Mouse (Mus musculus): ENCODE results near the gene Lyl1.
"Not testable (repeated sequence)": the region's sequence is repeated elsewhere in the genome, so short reads cannot be mapped to it uniquely, and the experiment has no call there.

Lyl1 gene

GRCm38 (mm10) chr8:84668731-84669485 is 32.3 kb upstream of the Lyl1 start:
- no peak for DNase-seq

DNA sequence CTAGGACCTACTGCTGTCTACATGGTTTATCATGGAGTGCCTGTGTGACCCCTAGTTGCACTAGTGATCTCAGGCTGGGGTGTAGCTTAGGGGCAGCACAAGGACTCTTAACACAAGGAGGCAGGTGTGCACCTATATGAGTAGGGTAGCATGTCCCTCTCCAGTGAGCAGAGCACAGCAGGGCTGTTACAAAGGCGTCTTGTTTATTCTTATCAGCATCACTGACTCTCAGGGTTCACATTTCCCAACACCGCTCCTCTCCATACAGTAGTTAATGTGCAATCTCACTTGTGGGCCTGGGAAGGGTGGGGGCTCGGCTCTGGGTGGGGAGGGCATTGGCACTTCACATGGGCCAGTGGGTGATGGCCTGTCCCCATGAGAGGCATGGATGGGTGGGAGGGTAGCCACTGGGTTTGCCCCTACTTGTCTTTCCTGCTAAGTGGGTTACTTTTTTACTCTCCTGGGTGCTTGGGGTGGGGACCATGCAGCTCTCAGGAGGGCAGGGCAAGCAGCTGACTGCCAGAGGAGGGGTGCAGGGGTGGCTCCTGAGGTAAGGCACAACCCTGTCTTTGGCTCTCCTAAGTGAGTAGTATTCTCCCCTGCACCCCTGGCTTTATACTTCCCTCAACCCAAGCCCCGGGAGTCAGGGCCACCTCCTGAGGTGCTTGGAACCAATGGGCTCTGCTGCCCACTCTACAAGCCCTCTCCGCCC is 30.8 kb upstream of the Lyl1 start:
- not testable (repeated sequence) for DNase-seq

DNA sequence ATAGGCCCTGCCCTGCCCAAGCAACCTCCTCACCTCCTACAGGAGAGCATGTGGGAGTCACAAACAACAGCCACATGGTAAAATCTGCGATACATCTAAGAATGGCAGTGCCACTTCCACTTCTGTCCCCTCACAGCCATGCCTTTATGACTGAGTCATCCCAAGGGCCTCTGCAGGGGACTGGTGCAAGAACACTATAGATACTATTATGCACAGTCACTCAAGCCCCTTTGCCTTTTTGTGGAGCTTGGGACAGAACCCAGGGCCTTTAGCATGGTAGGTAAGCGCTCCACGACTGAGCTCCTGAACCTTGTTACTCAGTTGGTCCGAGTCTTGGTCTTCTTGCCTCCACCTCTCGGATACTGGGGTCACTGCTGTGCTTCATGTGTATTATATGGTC is 24.0 kb upstream of the Lyl1 start:
- no peak for DNase-seq

DNA sequence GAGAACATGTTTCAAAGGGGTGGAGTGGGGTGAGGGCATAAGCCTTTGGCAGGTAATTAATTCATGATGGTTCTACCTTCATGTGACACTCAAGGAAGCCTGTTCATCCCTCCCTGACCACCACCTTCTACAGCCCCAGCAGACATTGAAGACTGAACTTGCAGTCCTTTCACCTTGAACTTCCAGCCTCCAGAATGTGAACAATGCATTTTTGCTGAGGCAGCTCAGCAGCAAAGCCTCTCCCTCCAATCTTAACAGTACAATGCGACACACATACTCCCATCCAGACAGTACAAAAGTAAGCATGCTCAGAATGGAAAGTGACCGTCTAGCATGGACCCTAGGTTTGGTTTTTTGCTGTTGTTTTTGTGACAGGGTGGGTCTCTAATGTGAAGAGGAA is 19.8 kb upstream of the Lyl1 start:
- DNase-seq = no peak

GRCm38 (mm10) chr8:84682257-84682656 is 19.0 kb upstream of the Lyl1 start:
- no peak for DNase-seq

DNA sequence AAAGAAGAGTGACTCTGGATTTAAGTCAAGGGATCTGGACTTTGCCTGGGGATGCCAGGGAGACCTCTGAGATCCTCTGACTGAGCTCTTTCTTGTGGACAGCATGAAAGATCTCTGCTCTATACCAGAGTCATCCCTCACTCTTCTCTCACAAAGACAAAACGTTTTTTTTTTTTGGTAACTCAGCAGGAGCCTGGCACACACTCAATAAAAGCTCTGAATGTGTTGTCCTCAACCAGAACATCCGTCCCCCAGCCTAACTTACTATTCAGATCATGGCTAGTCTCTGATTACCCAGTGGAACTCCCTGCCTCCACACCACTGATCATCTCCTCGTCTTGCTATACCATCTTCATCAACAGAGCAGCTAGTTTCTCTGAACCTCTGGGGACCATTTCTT is 16.7 kb upstream of the Lyl1 start:
- DNase-seq = peak in 1 of 2 experiments; percentile 49

GRCm38 (mm10) chr8:84686191-84687002 is 14.9 kb upstream of the Lyl1 start, which contains the start of gene Trmt1:
Gene Trmt1, plus strand, starts transcription at chr8:84686307.
- DNase-seq = peak in 1 of 2 experiments; percentile 51

DNA sequence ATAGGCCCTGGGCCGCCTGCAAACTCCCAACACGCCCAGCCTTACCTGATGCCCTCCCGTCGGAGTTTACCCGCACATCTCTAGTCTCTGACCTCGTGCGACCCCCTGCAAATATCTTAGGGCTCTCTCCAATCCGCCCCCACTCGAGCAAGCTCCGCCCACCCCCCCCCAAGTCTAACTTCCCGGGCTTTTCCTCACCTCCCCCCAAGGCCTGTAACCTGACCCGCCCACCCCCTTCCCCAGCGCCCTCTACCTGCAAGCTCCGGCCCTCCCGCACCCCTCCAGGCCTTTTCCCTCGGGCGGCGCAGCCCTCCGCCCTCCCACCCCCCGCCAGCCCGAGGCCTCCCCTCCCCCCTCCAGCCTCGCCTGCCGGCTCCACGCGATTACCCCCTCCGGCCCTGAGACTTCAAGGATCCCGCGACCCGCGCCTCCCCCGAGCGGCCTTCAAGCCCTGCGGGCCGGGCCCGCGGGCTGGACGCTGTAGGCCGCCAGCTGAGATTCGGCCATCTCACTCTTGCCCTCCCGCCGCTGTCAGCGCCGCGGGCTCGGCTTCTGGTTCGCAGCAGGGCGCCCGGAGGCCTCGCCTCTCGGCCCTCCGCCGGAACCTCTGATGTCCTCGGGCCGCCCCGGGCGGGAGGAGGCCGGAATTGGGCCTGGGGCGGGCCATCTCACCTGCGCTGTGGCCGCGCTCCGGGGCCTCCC is 14.1 kb upstream of the Lyl1 start:
- DNase-seq = peak in 1 of 2 experiments; percentile 58

GRCm38 (mm10) chr8:84687705-84688100 is 13.6 kb upstream of the Lyl1 start, which contains the start of gene Nacc1:
Gene Nacc1, minus strand, starts transcription at chr8:84687862.
- DNase-seq = peak; percentile 91 to 92

DNA sequence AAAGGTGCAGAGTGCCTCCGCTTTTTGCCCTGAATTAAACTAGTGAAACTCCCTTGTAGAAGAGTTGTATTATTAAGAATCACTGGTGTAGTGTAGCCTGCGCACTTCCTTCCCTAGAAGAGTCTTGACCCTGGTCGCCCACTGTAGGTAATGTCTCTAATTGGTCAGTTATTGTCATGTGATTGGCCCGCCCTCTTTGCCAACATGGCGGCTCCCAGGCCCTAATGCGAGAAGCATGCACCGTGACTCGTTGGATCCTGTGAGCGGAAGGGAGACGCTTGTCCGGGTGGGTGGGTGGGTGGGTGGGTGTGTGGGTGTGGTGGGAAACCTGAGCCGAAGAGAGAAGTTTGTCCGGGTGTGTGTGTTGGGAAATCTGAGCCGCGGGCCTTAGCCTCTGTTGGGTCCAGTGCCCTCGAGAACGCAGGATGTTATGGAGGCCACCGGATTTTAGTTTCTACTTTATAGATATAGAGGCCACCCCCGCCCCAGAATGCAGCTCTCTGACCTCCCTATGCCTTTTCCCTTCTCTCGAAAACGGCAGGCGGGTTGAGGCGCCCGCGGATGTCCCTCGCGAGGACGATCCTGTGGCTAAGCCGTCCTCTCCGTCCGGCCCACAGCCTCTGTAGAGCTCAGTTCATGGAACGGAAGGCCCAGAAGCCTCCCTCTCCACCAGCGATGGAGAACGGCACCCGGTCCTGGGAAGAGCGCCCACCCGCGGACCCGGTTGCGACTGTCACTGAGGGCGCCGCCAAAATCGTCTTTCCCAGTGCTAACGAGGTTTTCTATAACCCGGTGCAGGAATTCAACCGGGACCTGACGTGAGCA is 12.0 kb upstream of the Lyl1 start:
- DNase-seq = peak; percentile 91 to 93

- no peak for DNase-seq
Observed at GRCm38 (mm10) chr8:84693332-84693731, 7.9 kb upstream of the Lyl1 start.

DNA sequence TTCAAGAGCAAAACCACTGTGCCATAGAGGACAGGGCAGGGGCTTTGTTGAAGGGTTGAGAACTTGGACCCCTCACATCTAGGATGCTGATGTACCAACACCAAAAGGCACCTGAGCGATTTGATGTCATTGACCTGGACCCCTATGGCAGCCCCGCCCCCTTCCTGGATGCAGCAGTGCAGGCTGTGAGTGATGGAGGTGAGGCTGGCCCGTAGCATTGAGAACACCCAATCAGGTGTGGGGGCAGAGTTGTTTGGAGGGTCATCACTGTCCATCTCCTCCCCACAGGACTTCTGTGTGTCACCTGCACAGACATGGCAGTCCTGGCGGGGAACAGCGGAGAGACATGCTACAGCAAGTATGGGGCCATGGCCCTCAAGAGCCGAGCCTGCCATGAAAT is 6.1 kb upstream of the Lyl1 start:
- no peak for DNase-seq

- DNase-seq = peak; percentile 74 to 85
Observed at GRCm38 (mm10) chr8:84697166-84698130, 3.8 kb upstream of the Lyl1 start.

GRCm38 (mm10) chr8:84698288-84698687 is 3.0 kb upstream of the Lyl1 start:
- DNase-seq = peak in 1 of 2 experiments; percentile 14

GRCm38 (mm10) chr8:84698929-84699401 is 2.3 kb upstream of the Lyl1 start:
- DNase-seq = peak; percentile 69 to 73

GRCm38 (mm10) chr8:84699861-84700322 is 1.4 kb upstream of the Lyl1 start:
- DNase-seq = peak; percentile 81 to 82

DNA sequence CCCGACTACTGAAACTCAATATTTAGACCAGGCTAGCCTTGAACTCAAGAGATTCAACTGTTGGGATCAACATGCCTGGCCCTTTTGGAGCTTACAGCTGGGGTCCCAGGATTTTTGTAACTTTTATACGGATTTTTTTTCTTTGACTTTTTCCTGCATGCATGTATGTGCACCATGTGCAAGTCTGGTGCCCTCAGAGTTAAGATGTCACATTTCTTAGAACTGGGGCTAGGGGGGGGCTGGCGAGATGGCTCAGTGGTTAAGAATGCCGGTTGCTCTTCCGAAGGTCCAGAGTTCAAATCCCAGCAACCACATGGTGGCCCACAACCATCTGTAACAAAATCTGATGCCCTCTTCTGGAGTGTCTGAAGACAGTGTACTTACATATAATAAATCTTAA is 731 bp upstream of the Lyl1 start:
- no peak for DNase-seq

- DNase-seq = peak in 1 of 2 experiments; percentile 11
Observed at GRCm38 (mm10) chr8:84702561-84702960, 1.3 kb downstream of the Lyl1 start.

DNA sequence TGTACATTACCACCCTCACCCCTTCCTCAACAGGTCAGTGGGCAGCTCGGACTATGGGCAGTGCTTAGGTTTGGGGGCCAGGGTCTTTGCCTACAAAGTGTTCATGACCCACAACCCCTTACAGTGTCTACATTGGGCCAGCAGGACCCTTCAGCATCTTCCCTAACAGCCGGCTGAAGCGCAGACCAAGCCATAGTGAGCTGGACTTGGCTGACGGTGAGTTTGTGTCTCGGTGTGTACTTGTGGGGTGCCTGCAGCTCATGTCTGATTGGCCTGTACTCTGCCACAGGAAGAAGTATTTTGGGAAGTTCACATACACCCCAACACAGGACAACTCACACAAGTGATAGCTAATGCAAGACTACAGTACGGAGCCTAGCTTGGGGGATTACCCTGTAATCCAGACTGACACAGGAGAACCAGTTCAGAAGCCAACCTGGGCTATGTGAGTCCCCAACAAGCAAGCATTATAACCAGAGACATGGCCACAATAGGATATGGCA is 1.8 kb downstream of the Lyl1 start:
- peak in 1 of 2 experiments; percentile 16 for DNase-seq
